Mouse (Mus musculus): ENCODE measurements around the gene Upk3b.
A peak's percentile ranks its signal among the peaks of the same experiment; 100 is the strongest.
"Not testable (repeated sequence)": the region's sequence is repeated elsewhere in the genome, so short reads cannot be mapped to it uniquely, and the experiment has no call there.

Gene Upk3b

DNA sequence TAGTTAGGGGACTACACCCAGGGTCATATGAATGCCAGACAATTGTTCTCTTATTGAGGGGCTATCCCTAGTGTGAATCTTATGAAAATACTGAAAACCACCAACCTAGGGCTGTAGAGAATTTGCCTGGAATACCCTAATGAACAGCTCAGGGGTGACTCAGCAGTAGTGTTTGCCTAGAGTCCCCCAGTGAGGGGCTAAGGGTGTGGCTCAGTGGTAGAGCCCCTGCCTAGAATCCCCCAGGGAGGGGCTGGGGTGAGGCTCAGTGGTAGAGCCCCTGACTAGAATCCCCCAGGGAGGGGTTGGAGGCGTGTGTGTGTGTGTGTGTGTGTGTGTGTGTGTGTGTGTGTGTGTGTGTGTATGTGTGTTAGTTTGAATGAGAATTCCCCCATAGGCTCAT, 1.6 kb upstream of the Upk3b start:
- DNase-seq: no peak

DNA sequence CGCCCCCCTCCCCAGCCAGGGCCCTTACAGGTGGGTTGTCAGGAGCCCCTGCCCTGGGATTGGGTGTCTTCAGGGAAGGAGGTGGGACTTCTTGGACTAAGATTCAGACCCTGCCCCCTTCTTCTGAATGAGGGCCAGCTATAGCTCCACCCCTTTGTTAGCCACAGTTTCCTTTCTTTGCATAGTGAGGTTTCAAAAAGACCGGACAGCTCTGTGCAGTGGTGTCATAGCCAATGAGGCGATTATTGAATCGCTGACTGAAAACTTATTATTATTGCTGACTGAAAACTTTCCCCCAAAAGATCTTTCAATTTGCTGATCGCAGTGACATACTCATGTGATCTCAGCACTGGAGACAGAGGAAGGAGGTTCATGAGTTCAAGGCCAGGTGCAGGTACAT, 1.9 kb downstream of the Upk3b start:
- DNase-seq: no peak

DNA sequence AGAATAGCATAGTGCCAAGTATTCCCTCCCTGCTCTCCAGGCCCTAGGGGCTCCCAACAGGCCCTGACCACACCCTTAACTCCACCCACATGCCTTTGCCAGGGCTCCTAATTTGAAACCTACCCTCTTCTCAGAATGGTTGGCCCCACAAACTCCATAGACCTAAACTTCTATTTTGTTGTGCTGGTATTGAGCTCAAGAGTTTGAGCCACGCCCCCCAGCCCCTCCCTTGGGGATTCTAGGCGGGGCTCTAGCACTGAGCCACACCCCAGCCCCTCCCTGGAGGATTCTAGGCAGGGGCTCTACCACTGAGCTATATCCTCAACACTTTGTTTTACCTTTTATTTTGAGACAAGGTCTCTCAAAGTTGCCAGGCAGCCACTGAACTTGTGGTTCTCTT, 3.0 kb downstream of the Upk3b start:
- DNase-seq: no peak

DNA sequence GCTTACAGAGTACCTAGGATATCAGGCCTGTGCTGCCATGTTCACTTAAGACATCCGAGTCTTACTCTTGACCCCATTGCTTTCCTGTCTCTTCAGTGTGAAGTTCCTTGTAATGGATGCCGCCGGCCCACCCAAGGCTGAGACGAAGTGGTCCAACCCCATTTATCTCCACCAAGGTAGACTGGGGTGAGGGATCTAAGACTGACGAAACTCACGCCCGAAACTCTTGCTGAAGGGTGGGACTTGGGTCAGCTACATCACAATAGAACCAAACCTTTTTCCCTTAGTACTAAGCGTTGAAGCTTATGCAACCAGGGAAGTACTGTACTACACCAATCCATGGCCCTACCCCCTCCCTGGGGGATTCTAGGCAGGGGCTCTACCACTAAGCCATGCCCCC, 3.4 kb downstream of the Upk3b start:
- no peak for DNase-seq

DNA sequence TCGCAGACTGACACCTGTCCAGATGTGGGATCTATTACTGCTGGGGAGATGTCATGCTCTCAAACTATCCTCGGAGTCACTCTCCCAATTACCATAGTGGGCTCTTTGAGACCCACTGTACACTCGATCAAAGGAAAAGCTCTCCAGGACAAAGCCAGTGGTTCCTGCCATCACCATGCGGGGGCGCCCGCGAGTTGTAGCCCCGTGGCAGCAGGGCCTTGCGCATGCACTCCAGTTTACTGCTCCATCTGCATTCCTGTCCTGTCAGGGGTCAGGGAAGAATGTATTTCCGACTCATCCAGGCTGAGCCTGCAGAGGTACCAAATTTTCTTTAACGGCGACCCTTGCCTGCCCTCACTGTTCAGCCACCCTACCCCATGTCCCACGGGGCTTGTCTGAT, 6.6 kb downstream of the Upk3b start:
- peak in 1 of 2 experiments; percentile 18 for DNase-seq

DNA sequence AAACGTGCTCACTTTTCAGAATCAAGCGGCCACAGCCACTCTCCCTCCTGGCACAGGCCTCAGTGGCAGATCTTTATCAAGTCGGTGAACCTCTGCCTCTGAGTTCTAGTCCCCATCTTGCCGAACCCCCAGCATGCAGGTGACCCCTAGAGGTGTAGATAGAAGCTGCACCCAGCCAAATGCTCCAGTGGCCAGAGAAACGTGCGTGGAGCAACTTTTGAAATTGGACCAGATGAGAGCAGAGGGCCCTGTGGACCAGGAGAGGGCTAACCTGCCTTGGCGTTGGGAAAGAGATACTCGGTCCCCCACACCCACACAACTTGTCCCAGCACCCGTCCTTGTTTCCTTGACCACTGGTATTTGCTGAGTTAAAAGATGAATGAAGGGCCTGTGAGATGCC, 7.1 kb downstream of the Upk3b start:
- DNase-seq: peak; percentile 31 to 46

DNA sequence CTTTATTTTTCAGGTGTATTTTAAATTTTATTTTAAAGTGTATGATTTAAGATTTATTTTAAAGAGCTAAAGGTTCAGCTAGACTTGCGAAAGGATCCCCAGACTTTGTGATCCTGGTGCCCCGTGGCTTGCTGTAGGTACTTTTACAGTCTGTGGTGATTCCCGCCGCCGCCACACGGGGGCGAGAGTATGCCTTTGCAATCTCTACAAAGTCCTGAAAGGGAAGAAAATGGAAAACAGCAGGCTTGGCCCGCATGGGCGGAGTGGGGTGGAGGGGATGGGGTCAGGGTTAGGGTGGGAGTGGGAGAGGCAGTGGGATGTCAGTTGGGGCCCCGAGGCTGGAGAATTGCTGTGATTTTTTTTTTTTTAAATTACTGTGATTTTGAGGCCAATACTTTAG, 7.7 kb downstream of the Upk3b start:
- peak; percentile 85 to 93 for DNase-seq

DNA sequence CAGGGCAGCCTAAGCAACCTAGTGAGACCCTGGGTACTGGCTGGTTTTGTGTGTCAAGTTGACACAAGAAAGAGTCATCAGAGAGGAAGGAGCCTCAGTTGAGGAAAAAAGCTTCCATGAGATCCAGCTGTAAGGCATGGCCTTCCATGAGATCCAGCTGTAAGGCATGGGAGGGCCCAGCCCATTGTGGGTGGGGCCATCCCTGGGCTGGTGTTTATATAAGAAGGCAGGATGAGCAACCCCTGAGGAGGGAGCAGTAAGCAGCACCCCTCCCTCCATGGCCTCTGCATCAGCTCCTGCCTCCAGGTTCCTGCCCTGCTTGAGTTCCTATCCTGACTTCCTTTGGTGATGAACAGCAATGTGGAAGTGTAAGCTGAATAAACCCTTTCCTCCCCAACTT, 10.2 kb downstream of the Upk3b start:
- DNase-seq: not testable (repeated sequence)

DNA sequence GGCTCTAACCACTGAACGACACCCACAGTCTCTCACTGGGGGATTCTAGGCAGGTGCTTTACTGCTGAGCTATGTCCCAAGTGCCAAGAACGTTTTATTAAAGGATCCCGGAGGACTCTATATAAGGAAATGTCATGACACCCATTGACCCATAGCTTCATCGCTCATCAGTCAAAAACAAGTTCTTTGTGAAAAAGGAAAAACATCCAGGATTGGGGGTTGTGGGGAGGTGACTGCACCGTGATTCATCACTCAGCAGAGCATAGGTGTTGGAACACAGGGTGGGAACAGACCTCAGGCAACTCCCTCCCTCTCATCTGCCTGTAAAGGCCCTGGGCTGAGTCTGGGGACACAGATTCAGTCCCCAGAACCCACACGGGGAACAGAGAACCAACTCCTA, 11.6 kb downstream of the Upk3b start:
- DNase-seq: no peak

DNA sequence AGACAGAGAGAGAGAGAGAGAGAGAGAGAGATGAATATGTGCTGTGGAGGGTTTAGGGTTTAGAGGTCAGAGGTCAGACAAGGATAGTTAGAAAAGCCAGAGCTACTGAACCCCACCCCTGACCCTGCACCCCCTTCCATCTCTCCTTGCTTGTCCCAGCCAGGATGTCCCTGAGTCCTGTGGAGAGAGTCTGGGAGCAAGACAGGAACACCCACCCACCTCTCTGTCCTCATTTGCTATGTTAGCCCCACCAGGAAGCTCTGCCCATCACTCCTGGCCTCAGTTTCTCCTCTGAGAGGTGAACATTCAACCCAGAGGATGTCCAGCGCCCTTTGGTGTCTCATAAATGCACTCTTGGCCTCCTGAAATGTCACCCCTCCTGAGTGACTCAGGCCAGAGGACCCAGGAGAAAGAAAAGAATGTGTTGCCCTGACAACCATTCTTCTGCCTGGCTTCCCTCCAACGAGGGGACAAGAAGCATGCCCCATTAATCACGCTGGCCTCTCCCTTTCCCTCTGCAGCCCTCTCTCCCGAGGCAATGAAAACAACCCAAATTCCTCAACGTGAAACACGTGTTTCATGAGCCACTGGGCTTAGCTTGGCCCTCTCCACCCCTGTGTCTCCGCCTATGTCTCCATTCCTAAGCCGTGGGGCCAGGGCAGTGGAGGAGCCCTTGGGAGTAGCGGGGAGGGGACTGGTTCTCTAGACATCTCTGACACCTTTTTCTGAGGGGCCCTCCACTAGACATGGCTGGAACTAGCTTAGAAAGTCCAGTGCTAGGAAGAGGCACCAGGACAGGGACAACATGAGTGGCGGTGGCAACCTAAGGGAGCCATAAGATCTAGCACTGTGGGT, 13.2 kb downstream of the Upk3b start:
- DNase-seq: no peak

DNA sequence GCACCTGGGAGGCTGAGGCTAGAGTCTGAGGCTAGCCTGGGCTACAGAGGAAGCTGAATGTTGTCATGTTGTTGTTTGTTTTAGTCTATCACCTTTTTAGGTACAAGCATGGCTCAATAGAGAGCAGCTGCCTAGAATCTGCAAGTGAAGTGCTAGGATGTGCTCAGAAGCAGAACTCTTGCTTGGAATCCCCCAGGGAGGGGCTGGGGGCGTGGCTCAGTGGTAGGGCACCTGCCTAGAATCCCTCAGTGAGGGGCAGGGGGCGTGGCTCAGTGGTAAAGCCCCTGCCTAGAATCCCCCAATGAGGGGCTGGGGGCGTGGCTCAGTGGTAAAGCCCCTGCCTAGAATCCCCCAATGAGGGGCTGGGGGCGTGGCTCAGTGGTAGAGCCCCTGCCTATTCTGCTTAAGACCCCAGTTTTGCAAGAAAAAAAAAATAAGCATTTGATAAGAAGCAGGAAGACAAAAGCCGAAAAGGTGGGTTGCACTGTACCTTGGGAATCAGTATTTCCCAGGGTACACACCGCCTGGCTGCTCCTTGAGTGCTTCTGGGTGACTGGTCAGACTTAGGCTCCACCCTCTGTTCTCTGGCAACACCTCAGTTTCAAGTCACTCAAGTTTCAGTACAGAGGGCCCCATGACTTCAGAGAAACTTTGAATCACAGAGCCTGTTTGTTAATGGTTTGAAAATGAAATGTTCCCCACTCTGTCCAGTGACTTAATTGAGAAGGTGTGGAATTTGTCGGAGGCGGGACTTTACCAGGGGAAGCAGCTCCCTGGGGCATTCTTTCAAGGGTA, 14.8 kb downstream of the Upk3b start:
- DNase-seq: no peak

DNA sequence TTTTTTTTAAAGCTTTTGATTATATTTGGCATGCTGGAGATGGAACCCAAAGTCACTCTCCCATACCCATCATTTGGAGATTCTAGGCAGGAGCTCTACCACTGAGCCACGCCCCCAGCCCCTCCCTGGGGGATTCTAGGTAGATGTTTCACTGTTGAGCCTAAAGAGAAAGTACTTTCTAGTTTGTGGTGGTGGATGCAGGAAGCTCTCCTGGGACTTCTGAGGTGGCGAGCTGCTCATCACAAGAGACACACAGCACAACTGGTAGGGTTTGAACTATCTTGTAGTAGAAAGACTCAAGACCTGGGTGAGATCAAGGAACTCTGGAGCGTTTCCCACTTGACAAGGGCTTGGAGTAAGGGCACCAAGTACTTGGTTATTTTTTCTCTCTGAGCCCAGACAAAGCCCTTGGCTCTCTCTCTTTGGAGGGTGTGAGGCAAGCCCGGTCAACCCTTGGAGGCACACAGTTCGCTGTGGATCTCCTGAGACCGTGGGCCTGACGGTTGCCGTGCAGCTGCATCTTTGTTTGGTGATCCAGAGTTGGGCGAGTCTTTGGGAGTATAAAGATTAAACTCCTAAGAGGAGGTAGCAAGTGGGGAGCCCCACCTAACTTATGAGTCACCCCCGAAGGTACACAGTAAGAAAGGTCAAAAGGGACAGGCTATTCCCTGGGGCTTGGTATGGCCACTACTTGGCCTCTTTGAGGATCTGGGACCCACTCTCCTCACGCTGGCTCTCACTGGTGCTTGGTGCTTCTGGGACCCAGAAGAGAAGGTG, 16.2 kb downstream of the Upk3b start, which contains the start of gene Upk3bl:
TSS of gene Upk3bl (plus strand) at position 192 of the 777 bp plus-strand sequence.
- no peak for DNase-seq

DNA sequence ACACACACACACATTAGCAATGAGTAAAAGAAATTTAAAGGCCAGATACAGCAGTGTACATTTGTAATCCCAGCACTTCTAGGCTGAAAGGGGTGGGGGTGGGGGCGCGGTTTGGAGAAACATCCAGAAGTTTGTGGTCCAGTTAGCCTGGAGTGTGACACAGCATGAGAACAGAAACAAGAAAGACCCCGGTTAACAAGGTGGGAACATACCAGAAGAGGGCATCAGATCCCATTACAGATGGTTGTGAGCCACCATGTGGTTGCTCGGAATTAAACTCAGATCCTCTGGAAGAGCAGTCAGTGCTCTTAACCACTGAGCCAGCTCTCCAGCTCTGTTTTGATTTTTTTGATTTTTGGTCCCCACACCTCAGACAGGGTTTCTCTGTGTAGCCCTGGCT, 17.8 kb downstream of the Upk3b start:
- DNase-seq: no peak

DNA sequence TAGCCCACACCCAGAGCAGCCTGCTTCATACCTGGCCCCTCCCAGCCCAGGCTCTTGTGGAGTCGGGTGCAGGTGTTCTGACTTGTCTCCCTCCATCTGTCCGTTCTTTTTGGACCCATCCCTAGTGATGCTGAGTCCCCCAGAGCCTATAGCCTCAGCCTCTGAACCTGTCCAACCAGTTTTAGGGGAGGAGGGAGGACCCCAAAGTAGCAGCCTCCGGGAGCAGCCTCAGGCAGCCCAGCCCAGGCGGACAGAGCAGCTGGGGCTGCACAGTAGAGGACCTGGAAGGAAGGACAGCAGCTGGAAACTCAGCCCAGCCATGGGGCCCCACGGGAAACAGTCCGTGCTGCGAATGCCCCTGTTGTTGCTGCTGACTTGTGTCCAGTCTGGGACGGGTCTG, 18.8 kb downstream of the Upk3b start:
- no peak for DNase-seq

DNA sequence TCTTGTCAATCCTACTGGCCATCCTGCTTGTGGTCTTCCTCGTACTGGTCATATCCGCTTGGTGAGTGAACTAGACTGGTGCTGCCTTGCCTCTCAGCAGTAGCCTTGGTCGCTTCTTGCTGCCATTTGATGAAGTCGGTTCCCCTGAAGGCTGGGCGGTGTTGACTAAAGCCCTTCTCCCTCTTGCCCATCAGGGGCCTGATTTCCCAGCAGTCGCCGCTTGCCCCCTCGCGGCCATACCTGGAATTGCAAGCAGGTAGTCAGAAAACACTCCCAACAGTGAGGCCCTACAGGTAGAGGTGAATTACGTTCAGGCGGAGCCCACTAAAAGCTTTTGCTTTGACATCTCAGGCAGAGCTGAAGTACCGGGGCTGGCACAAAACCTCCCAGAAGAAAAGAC, 23.3 kb downstream of the Upk3b start:
- DNase-seq: peak; percentile 83 to 87

DNA sequence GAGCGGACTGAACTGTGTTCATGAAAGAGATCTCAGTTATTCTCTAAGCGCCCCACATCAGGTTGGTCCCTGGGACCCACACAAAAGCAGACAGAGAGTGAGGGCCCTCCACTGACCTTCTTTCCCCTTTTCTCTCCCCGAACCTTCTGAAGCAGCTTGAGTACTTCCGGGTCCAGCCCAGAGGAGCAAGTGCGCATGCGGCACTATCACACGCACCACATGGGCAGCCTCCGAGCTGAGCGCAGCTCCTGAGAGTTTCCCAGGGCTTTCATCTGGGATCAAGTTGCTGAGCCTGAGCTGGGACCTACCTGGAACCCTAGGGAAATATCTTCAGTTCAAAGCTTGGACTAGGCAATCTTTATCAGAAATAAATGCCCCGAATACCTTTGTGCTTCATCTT, 25.6 kb downstream of the Upk3b start:
- DNase-seq: no peak

DNA sequence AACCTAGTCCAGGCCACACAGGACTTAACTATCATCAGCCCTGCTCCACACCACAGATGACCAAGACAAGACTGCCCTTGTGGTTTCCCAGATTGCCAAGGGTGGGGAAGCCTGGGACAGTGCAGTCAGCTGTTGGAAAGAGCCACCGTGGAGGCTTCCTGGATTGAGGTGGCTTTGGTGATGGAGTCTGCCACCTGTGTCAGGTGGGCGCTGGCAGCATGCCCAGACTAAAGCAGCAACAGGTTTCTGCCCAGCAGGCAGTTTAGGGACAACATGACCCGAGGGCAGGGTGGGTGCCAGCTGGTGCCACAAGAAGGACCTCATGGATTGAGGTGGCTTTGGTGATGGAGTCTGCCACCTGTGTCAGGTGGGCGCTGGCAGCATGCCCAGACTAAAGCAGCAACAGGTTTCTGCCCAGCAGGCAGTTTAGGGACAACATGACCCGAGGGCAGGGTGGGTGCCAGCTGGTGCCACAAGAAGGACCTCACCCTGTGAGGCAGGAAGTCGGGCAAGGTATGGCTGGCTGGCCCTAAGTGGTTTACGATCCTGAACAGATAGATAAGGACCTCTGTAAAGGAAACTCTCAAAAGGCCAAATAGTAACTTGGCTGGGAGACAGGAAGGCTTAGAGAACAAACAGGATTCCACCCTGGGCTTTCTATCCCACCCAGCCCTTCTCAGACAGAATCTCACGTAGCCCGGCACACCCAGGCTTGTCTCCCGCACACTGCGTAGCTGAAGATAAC, 28.3 kb downstream of the Upk3b start:
- DNase-seq: not testable (repeated sequence)

DNA sequence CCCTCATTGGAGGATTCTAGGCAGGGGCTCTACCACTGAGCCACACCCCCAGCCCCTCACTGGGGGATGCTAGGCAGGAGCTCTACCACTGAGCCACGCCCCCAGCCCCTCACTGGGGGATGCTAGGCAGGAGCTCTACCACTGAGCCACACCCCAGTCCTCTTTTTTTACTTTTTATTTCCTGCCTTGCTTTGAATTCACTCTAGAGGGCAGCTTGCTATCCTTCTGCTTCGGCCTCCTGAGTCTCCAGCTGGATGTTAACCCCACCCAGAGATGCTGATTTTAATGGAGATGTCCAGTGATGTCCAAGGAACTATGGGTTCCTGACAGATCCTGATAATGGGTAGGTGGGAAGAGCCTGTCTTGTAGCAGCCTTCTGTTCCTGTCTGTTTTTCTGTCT, 31.1 kb downstream of the Upk3b start:
- DNase-seq: no peak

DNA sequence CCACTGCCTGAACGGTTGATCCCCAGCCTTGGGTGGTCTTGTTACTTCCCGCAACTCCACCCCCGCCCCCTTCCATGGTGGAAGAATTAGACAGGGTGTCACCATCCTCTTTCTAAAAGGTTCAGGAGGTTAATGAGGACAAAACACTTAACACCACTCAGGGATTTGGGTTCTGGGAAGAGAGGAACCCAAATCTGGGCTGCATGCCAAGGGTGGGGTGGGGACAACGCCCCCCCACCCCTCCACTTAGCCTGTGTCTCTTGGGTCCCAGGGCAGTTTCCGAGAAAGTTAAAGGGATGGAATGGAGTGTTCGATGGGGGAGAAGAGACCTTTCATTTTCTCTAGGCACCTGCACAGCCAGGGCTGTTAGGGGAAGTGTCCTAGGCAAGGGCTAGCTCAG, 34.8 kb downstream of the Upk3b start:
- DNase-seq: no peak

DNA sequence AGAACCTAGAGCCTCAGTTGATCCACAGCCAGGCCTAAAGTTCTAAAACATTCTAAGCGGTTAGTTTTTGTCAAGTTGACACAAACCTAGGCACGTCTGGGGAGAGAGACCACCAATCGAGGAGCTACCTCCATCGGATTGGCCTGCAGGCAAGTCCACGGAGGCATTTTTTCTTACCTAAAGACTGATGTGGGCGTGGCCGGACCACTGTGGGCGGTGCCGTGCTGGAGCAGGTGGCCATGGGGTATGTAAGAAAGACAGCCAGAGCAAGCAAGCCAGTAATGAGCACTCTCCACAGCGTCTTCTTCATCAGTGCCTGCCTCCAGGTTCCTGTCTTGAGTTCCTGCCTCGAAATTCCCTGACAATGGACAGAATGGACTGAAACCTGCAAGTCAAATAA, 35.2 kb downstream of the Upk3b start:
- no peak for DNase-seq

DNA sequence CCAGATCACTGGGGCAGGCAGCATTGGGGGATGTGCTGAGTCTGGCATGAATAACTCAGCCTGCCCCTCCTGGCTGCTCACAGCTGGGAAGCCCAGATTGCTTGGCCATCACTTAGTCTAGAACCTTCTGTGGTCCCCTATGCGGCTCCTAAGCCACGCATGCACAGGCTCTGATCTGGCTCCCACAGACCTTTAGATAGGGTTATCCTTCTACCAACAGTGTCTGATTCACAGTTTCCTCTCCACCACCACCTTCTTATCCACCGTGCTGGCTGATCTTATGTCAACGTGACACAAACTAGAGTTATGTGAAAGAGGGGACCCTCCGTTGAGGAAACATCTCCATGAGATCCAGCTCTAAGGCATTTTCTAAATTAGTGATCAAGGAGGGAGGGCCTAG, 36.8 kb downstream of the Upk3b start:
- DNase-seq: no peak

DNA sequence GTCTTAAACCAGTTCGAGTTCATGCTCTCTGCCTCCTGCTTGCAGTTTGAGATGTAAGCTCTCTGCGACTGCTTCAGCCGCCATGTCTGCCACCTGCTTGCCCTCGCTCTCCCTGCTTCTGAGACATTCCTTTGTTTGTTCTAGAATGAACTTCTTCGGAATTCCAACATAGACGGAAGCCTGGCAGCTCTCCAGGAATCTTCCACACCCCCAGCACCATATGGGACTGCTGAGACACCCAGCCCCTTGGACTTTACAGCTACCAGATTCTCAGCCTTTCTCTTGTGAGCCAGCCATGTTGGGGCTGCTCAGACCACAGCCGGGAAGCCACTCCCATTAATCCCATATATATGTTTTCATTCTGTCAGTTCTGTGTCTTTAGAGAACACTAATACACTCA, 38.0 kb downstream of the Upk3b start:
- no peak for DNase-seq

Data from cerebellum, postnatal 25 days (tissue).